Mouse (Mus musculus): Measurements from ENCODE around the gene Krtap8-1.

DNA sequence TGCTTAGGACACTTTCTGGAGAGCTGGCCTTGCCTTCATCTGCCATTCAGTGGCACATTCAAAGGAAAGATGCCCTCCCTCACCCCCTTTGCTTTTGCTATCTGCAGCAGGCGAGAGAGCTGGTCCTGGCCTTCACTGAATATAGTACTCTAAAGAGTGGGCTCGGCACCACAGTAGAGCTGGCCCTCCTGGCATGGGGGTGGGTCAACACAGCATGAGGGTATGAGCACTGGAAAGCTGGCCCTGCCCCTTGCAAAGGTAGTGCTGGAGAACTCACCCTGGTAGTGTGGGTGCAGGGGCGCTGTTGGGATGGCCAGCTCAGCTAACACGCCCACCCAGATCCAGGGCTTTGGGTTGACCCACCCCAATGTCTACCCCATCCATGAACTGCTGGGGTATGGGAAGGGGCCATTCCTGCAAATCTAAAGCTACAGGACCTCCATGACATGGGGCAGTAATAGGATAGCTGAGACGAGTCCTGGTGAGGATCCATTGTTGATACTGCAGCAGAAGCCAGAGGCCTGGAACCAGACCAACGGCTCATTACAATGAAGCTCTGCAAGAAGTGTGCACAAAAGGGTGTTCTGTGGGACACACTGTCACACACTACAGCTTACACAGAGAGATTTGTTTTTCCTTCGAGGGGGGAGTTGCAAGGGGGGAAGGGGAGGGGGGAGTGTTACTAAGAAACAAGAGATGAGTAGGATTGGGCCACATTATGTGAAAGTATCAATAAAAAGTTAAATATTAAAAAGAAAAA lies 7.8 kb upstream of the Krtap8-1 start:
- TF ChIP-seq CTCF (IDR thresholded peaks at IDR 0.05) (no peak), EP300 (IDR thresholded peaks at IDR 0.05) (no peak)
